Comparison of ENCODE assay signal across 8 mouse cellular contexts in the genomic region with DNA sequence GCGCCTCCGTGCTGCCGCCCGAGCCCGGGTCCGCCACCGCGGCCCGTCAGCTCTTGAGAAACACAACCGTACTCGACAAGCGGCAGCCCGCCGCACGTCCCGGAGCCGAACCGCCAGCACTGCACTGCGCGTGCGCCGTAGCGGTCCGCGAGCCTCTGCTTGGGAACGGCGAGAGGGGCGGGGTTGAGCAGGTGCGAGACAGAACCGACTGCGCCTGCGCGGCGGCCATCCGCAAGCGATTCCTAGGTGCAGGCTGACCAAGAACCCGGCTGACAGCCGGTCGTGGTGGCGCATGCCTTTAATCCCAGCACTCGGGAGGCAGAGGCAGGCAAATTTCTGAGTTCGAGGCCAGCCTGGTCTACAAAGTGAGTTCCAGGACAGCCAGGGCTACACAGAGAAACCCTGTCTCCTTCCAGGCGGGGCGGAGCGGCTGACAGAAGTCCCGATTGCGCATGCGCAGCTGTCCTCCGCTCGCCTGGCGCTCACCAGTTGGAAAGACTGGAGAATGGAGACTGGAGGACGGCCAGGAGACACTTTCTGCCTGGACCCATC. TPM values are rescaled to one million over a fixed set of nuclear protein-coding genes. Genes with fewer than 3 reads are reported as not detected.
A peak's percentile ranks its signal among the peaks of the same experiment; 100 is the strongest.
DNase-seq lines count a peak whose midpoint lies in the region; ATAC-seq and TF ChIP-seq lines count a peak whose summit lies in the region.

A gene (minus strand): TSS at position 126 of the 552 bp plus-strand sequence.

- no peaks in the 10 kb centered on the region; the same call in 1 of the 2 replicates for H3K9me3 ChIP-seq in ES-Bruce4 (replicated peaks; ENCODE audit: control insufficient read depth, insufficient read depth, low read length, poor library complexity, severe bottlenecking)
- H3K9me3 ChIP-seq in forebrain, embryonic 13.5 days (replicated peaks): no peaks in the 10 kb centered on the region
- H3K9me3 ChIP-seq in liver, postnatal 0 days (ENCODE audit: low read length): no peaks in the 10 kb centered on the region
- no peaks in the 10 kb centered on the region for H3K9me3 ChIP-seq in neural tube, embryonic 14.5 days (ENCODE audit: control insufficient read depth, low read length)

- H3K27ac ChIP-seq in ES-Bruce4 (ENCODE audit: insufficient read depth, low read length): no peak within 1 kb of the TSS
- peak within 1 kb of the TSS; percentile 94 for H3K27ac ChIP-seq in forebrain, embryonic 13.5 days
- H3K27ac ChIP-seq in liver, postnatal 0 days (ENCODE audit: low read depth): peak within 1 kb of the TSS; percentile 87
- H3K27ac ChIP-seq in neural tube, embryonic 14.5 days (ENCODE audit: low read depth, low read length): peak within 1 kb of the TSS; percentile 92

- under 1% methylated on average over 52 of the region's 52 CpGs for WGBS in forebrain, embryonic 13.5 days
- under 1% methylated on average over 52 of the region's 52 CpGs for WGBS in large intestine, adult 2 months
- WGBS in liver, postnatal 0 days (ENCODE audit: insufficient replicate concordance): 3% methylated on average over 52 of the region's 52 CpGs
- WGBS in neural tube, embryonic 14.5 days: under 1% methylated on average over 52 of the region's 52 CpGs

- ATAC-seq in cerebellum, adult (ENCODE audit: insufficient number of reproducible peaks, low FRiP score, low TSS enrichment): peak; percentile 88
- ATAC-seq in forebrain, embryonic 13.5 days: peak; percentile 94
- ATAC-seq in liver, postnatal 0 days: peak; percentile 95
- ATAC-seq in neural tube, embryonic 14.5 days (ENCODE audit: low read depth): peak; percentile 94

- TF ChIP-seq POLR2A in ES-Bruce4 (IDR thresholded peaks at IDR 0.05; ENCODE audit: insufficient read depth, low read length): peak; percentile 10

- no peak for TF ChIP-seq EP300 in ES-Bruce4 (IDR thresholded peaks at IDR 0.05; ENCODE audit: insufficient read depth, low read depth, low read length)
- TF ChIP-seq EP300 in liver, postnatal 0 days (IDR thresholded peaks at IDR 0.05; ENCODE audit: low read depth): no peak

- H3K27me3 ChIP-seq in ES-Bruce4 (ENCODE audit: control insufficient read depth, insufficient read depth, low read length, poor library complexity, severe bottlenecking): peaks cover 5% of the 10 kb centered on the region
- no peaks in the 10 kb centered on the region for H3K27me3 ChIP-seq in forebrain, embryonic 13.5 days
- H3K27me3 ChIP-seq in liver, postnatal 0 days (ENCODE audit: insufficient read depth, low read length): no peaks in the 10 kb centered on the region
- no peaks in the 10 kb centered on the region for H3K27me3 ChIP-seq in neural tube, embryonic 14.5 days (ENCODE audit: control insufficient read depth, insufficient read depth, low read length)

- peak within 1 kb of the TSS; percentile 74 for H3K9ac ChIP-seq in ES-Bruce4 (ENCODE audit: low read depth, poor library complexity, severe bottlenecking)
- peak within 1 kb of the TSS; percentile 82 for H3K9ac ChIP-seq in forebrain, embryonic 13.5 days
- peak within 1 kb of the TSS; percentile 82 for H3K9ac ChIP-seq in liver, postnatal 0 days (replicated peaks)
- H3K9ac ChIP-seq in neural tube, embryonic 14.5 days (replicated peaks; ENCODE audit: low read depth, low read length): peak within 1 kb of the TSS; percentile 94

- TF ChIP-seq CTCF in ES-Bruce4 (IDR thresholded peaks at IDR 0.05; ENCODE audit: low read depth, low read length): no peak
- 0 out of 2 replicates have a peak, but pooled peaks have one; percentile 3 for TF ChIP-seq CTCF in liver, postnatal 0 days (IDR thresholded peaks at IDR 0.05; ENCODE audit: low read depth)

- intact Hi-C loops in heart, postnatal 10 days (cut with DNase I): loop anchor here (5.0 kb wide), 1 partner anchor 115 kb away; a partner anchor contains a TSS

- peak; percentile 96 for DNase-seq in heart, postnatal 10 days
- peak; percentile 63 for DNase-seq in large intestine, adult 2 months (ENCODE audit: low read depth, low spot score)
- DNase-seq in liver, postnatal 0 days: peak; percentile 99
- peak; percentile 98 for DNase-seq in testis, postnatal 10 days (ENCODE audit: low spot score)

- peak within 1 kb of the TSS; percentile 83 for H3K4me3 ChIP-seq in ES-Bruce4 (ENCODE audit: low read depth, low read length)
- peak within 1 kb of the TSS; percentile 69 for H3K4me3 ChIP-seq in forebrain, embryonic 13.5 days
- H3K4me3 ChIP-seq in liver, postnatal 0 days (ENCODE audit: low read depth, low read length): peak within 1 kb of the TSS; percentile 70
- peak within 1 kb of the TSS; percentile 94 for H3K4me3 ChIP-seq in neural tube, embryonic 14.5 days (ENCODE audit: low read depth, low read length)

- H3K36me3 ChIP-seq in ES-Bruce4 (ENCODE audit: control insufficient read depth, insufficient read depth, low read length, poor library complexity, severe bottlenecking): peaks cover 3% of the 10 kb centered on the region; the same call in 1 of the 2 replicates
- peaks cover 20% of the 10 kb centered on the region for H3K36me3 ChIP-seq in forebrain, embryonic 13.5 days (ENCODE audit: poor library complexity, severe bottlenecking)
- H3K36me3 ChIP-seq in liver, postnatal 0 days (replicated peaks; ENCODE audit: insufficient read depth, low read length): peaks cover 13% of the 10 kb centered on the region
- peaks cover 12% of the 10 kb centered on the region for H3K36me3 ChIP-seq in neural tube, embryonic 14.5 days (ENCODE audit: control insufficient read depth, insufficient read depth, low read length)

- H3K4me1 ChIP-seq in ES-Bruce4 (ENCODE audit: control insufficient read depth, insufficient read depth, low read length): no peaks in the 10 kb centered on the region
- H3K4me1 ChIP-seq in forebrain, embryonic 13.5 days: peaks cover 24% of the 10 kb centered on the region
- peaks cover 12% of the 10 kb centered on the region for H3K4me1 ChIP-seq in liver, postnatal 0 days (ENCODE audit: insufficient read depth)
- H3K4me1 ChIP-seq in neural tube, embryonic 14.5 days (ENCODE audit: control insufficient read depth, insufficient read depth, low read length): peaks cover 13% of the 10 kb centered on the region

- H3K4me2 ChIP-seq in forebrain, embryonic 13.5 days: peak within 1 kb of the TSS; percentile 96
- peak within 1 kb of the TSS; percentile 95 for H3K4me2 ChIP-seq in liver, postnatal 0 days (ENCODE audit: low read depth, low read length)
- peak within 1 kb of the TSS; percentile 96 for H3K4me2 ChIP-seq in neural tube, embryonic 14.5 days (ENCODE audit: low read depth, low read length)

RNA-seq across cellular contexts. Expression of the gene that starts here (rescaled TPM):
- polyA plus RNA-seq in ES-Bruce4 (2011; ENCODE audit: insufficient read depth, insufficient read length, low read depth, missing spikeins): 14.3 and 19.5 TPM in 2 replicates
- polyA plus RNA-seq in forebrain, embryonic 13.5 days (2015; fragmentation: Nextera tagmentation; extraction: Ambion mirVana): 29.5 and 35.8 TPM in 2 replicates
- 10 to 100 TPM; 27.5 to 34.8 TPM for total RNA-seq in heart, postnatal 10 days (2021)
- 11.1 and 15.4 TPM in 2 replicates for polyA plus RNA-seq in large intestine, adult 2 months (2012; rRNA removed)
- 12.8 and 16.6 TPM in 2 replicates for polyA plus RNA-seq in liver, postnatal 0 days (2015; fragmentation: Nextera tagmentation; extraction: Ambion mirVana)
- polyA plus RNA-seq in neural tube, embryonic 14.5 days (2014; fragmentation: Nextera tagmentation; extraction: Ambion mirVana): 46.8 and 62.8 TPM in 2 replicates
